Mouse (Mus musculus) lung, embryonic 16.5 days (tissue): ENCODE measurements around the gene Nop14. TPM values are rescaled to one million over a fixed set of nuclear protein-coding genes. Genes with fewer than 3 reads are reported as not detected.

Experiments used
- ATAC-seq: fragments of 200-750 bp; cut with Nextera tagmentation; 2 replicates; pipeline ENCODE4 v1.8.0; 2017; ENCODE audit warnings: low read depth, mild to moderate bottlenecking, moderate library complexity
- H3K27ac ChIP-seq: fragments of 300-500 bp; sonication (generic); 2 replicates; pipeline ENCODE4 v1.5.1; 2014; ENCODE audit warnings: mild to moderate bottlenecking, control low read depth, low read length
- H3K27me3 ChIP-seq: fragments of 300-500 bp; sonication (generic); 2 replicates; pipeline ENCODE4 v1.6.1; 2014; ENCODE audit warnings: low read depth, low read length, mixed read lengths; ENCODE audit not compliant: control insufficient read depth, insufficient read depth
- H3K36me3 ChIP-seq: fragments of 300-500 bp; sonication (generic); 2 replicates; pipeline ENCODE4 v1.6.1; 2014; ENCODE audit warnings: low read length; ENCODE audit not compliant: control insufficient read depth, insufficient read depth
- H3K4me1 ChIP-seq: fragments of 300-500 bp; sonication (generic); replicated peaks from 2 replicates; pipeline ENCODE4 v1.6.1; 2014; ENCODE audit warnings: low read length, mixed read lengths; ENCODE audit not compliant: control insufficient read depth, insufficient read depth
- H3K4me2 ChIP-seq: fragments of 300-500 bp; sonication (generic); 2 replicates; pipeline ENCODE4 v1.6.1; 2014; ENCODE audit warnings: low read depth, low read length, control low read depth
- H3K4me3 ChIP-seq: fragments of 300-500 bp; sonication (generic); 2 replicates; pipeline ENCODE4 v1.5.1; 2014; ENCODE audit warnings: mild to moderate bottlenecking, low read length, control low read depth
- H3K9ac ChIP-seq: fragments of 300-500 bp; sonication (generic); 2 replicates; pipeline ENCODE4 v1.6.1; 2014; ENCODE audit warnings: low read length, control low read depth
- H3K9me3 ChIP-seq: fragments of 300-500 bp; sonication (generic); 2 replicates; pipeline ENCODE4 v1.6.1; 2016; ENCODE audit warnings: low read length; ENCODE audit not compliant: control insufficient read depth
- WGBS: fragments of 180-500 bp; shearing (Covaris S2); extraction: QIAGEN DNeasy Blood & Tissue Kit; methylation state at CpG from one replicate; pipeline ENCODE4 v1.1.7; 2014; 5-methylcytosine and 5-hydroxymethylcytosine counted together
- polyA plus RNA-seq: library from polyadenylated mRNA; unstranded; fragments of >200 nt; fragmentation: Nextera tagmentation; extraction: Ambion mirVana; gene quantifications from 2 replicates; pipeline ENCODE4 v1.2.1, GENCODE M21; 2015

Nop14 gene
- polyA plus RNA-seq: 17.0 and 21.5 TPM in 2 replicates

DNA sequence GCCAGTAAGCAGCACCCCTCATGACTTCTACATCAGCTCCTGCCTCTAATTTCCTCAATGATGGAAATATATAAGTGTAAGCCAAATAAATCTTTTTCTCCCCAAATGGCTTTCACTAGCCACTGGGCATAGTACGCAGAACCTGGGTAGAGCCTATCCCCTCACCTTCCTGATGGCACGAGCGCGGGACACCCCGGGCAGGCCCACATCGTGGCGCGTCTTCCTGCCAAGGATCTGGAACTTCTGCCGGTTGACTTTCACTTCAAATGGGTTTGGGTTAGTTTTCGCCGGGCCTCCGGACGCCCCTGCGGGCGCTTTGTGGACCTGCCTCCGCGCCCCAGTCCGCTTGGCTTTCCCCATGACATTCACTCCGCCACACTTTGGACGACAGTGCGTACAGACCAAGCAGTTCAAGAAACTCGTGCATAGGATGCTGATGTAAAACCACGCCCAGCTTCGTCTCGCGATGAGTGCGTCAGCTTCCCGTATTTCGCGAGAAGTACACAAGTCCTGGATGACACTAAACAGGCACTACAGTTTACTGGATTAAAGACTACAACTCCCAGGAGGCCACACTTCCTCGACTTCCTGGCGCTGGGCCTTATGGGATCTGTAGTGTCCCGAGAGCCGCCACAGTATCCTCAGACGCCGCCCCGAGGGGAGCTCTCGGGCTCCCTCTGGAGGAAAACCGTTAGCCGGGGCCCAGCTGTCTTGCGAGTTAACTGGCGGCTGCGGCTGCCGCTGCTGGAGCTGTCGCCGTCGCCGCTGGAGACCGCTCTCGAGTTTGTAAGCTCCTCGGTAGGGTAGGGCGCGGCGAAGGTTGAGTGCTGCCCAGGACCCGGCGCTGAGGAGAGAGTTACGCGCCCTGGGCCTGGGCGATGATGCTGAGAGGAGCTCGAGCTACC, at the start of gene Nop14, which contains the start of gene Grk4:
Gene Nop14, minus strand, starts transcription at position 463 of the 905 bp plus-strand sequence.
Gene Grk4, plus strand, starts transcription at position 694 of the 905 bp plus-strand sequence.
- Histone ChIP-seq H3K27me3 (no peaks in the 10 kb centered on the region), H3K36me3 (peaks cover 13% of the 10 kb centered on the region), H3K9ac (peak within 1 kb of the TSS; percentile 82), H3K4me3 (peak within 1 kb of the TSS; percentile 88), H3K4me2 (peak within 1 kb of the TSS; percentile 82), H3K27ac (peak within 1 kb of the TSS; percentile 78), H3K9me3 (no peaks in the 10 kb centered on the region), H3K4me1 (peaks cover 9% of the 10 kb centered on the region)
- peak; percentile 100 for ATAC-seq
- WGBS: under 1% methylated on average over 60 of the region's 60 CpGs

GRCm38 (mm10) chr5:34708436-34708835, 48.5 kb upstream of the Nop14 start:
- WGBS: 91% methylated on average over 1 of the region's 1 CpGs
- no peak overlapping the region for H3K27ac ChIP-seq
- H3K27me3 ChIP-seq: no peaks in the 10 kb centered on the region
- H3K4me3 ChIP-seq: no peak overlapping the region
- no peak overlapping the region for H3K4me2 ChIP-seq
- H3K9ac ChIP-seq: no peak overlapping the region
- H3K9me3 ChIP-seq: no peaks in the 10 kb centered on the region
- no peak for ATAC-seq
- no peaks in the 10 kb centered on the region for H3K36me3 ChIP-seq
- no peaks in the 10 kb centered on the region for H3K4me1 ChIP-seq

- Histone ChIP-seq H3K4me1 (no peaks in the 10 kb centered on the region), H3K27me3 (no peaks in the 10 kb centered on the region), H3K36me3 (no peaks in the 10 kb centered on the region), H3K9me3 (no peaks in the 10 kb centered on the region), H3K9ac (no peak overlapping the region), H3K4me2 (no peak overlapping the region), H3K27ac (no peak overlapping the region), H3K4me3 (no peak overlapping the region)
- no peak for ATAC-seq
- 67% methylated on average over 5 of the region's 5 CpGs for WGBS
These were observed 35.6 kb upstream of the Nop14 start for GRCm38 (mm10) chr5:34695521-34695920.

GRCm38 (mm10) chr5:34692782-34693181, 32.8 kb upstream of the Nop14 start:
- no peak overlapping the region for H3K4me3 ChIP-seq
- no peaks in the 10 kb centered on the region for H3K4me1 ChIP-seq
- H3K9ac ChIP-seq: no peak overlapping the region
- no peak overlapping the region for H3K4me2 ChIP-seq
- no peak for ATAC-seq
- H3K27ac ChIP-seq: no peak overlapping the region
- no peaks in the 10 kb centered on the region for H3K27me3 ChIP-seq
- H3K9me3 ChIP-seq: no peaks in the 10 kb centered on the region
- no peaks in the 10 kb centered on the region for H3K36me3 ChIP-seq
- WGBS: 55% methylated on average over 2 of the region's 2 CpGs

- WGBS: 94% methylated on average over 1 of the region's 1 CpGs
- H3K27ac ChIP-seq: no peak overlapping the region
- H3K27me3 ChIP-seq: no peaks in the 10 kb centered on the region
- H3K9ac ChIP-seq: no peak overlapping the region
- no peaks in the 10 kb centered on the region for H3K4me1 ChIP-seq
- H3K4me2 ChIP-seq: no peak overlapping the region
- ATAC-seq: no peak
- no peaks in the 10 kb centered on the region for H3K36me3 ChIP-seq
- H3K9me3 ChIP-seq: no peaks in the 10 kb centered on the region
- no peak overlapping the region for H3K4me3 ChIP-seq
These were observed 29.9 kb upstream of the Nop14 start for GRCm38 (mm10) chr5:34689868-34690267.

GRCm38 (mm10) chr5:34670280-34670679, 10.3 kb upstream of the Nop14 start:
- Histone ChIP-seq H3K9ac (no peak overlapping the region), H3K4me3 (no peak overlapping the region), H3K4me1 (no peaks in the 10 kb centered on the region), H3K9me3 (no peaks in the 10 kb centered on the region), H3K4me2 (no peak overlapping the region), H3K27me3 (no peaks in the 10 kb centered on the region), H3K36me3 (no peaks in the 10 kb centered on the region), H3K27ac (no peak overlapping the region)
- ATAC-seq: no peak
- WGBS: 78% methylated on average over 4 of the region's 4 CpGs

GRCm38 (mm10) chr5:34669493-34669892, 9.5 kb upstream of the Nop14 start:
- 75% methylated on average over 2 of the region's 2 CpGs for WGBS
- H3K4me3 ChIP-seq: no peak overlapping the region
- H3K4me1 ChIP-seq: no peaks in the 10 kb centered on the region
- no peak for ATAC-seq
- H3K27me3 ChIP-seq: no peaks in the 10 kb centered on the region
- H3K36me3 ChIP-seq: no peaks in the 10 kb centered on the region
- no peak overlapping the region for H3K4me2 ChIP-seq
- no peak overlapping the region for H3K9ac ChIP-seq
- H3K9me3 ChIP-seq: no peaks in the 10 kb centered on the region
- no peak overlapping the region for H3K27ac ChIP-seq

- no peak overlapping the region for H3K4me2 ChIP-seq
- no peaks in the 10 kb centered on the region for H3K36me3 ChIP-seq
- H3K4me3 ChIP-seq: no peak overlapping the region
- WGBS: 88% methylated on average over 2 of the region's 2 CpGs
- no peak overlapping the region for H3K9ac ChIP-seq
- peaks cover 9% of the 10 kb centered on the region for H3K4me1 ChIP-seq
- H3K27me3 ChIP-seq: no peaks in the 10 kb centered on the region
- H3K9me3 ChIP-seq: no peaks in the 10 kb centered on the region
- H3K27ac ChIP-seq: no peak overlapping the region
- ATAC-seq: no peak
These were observed 3.3 kb upstream of the Nop14 start for GRCm38 (mm10) chr5:34663231-34663630.

- Histone ChIP-seq H3K27me3 (no peaks in the 10 kb centered on the region), H3K27ac (no peak overlapping the region), H3K36me3 (peaks cover 5% of the 10 kb centered on the region), H3K4me3 (no peak overlapping the region), H3K9ac (no peak overlapping the region), H3K4me2 (no peak overlapping the region), H3K9me3 (no peaks in the 10 kb centered on the region), H3K4me1 (peaks cover 9% of the 10 kb centered on the region)
- no peak for ATAC-seq
- 78% methylated on average over 4 of the region's 4 CpGs for WGBS
These were observed 2.0 kb upstream of the Nop14 start for GRCm38 (mm10) chr5:34661909-34662308.
